Comparison of ENCODE assay signal across 28 mouse cellular contexts in the genomic region with DNA sequence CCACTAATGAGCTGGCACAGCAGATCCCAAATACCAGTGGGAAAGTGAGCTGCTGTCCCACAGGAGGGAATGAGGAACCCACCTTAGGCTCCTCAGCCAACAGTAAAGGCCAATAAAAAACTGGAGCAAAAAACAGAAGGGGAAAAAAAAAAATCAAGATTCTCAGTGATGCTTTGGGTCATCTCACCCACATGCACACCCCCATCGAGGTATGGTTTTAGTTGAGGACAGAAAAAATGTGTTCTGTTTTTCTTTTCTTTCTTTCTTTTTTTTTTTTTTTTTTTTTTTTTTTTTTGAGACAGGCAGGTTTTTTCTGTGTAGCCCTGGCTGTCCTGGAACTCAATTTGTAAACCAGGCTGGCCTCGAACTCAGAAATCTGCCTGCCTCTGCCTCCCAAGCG. TPM values are rescaled to one million over a fixed set of nuclear protein-coding genes. Genes with fewer than 3 reads are reported as not detected.
"Had no signal": no experiment of that assay in that cellular context is flagged by ENCODE, and none has a peak within 500 bp of the region (broad histone marks: within the 10 kb centered on the region; RNA-seq: fewer than 3 reads in every experiment).

No protein-coding gene starts in this region.

- ATAC-seq: hindbrain, postnatal 0 days had no signal

- H3K4me2 ChIP-seq: heart, embryonic 12.5 days; hindbrain, embryonic 12.5 days; hindbrain, embryonic 15.5 days; kidney, embryonic 15.5 days; limb, embryonic 15.5 days had no signal

- H3K27ac ChIP-seq: gastrocnemius, adult 2 months; heart, adult 2 months; hindbrain, embryonic 10.5 days; hindbrain, embryonic 12.5 days; hindbrain, embryonic 15.5 days; hindbrain, postnatal 0 days; kidney, embryonic 15.5 days; limb, embryonic 13.5 days; limb, embryonic 15.5 days; liver, embryonic 14.5 days had no signal

- H3K27me3 ChIP-seq: heart, embryonic 12.5 days; hindbrain, embryonic 12.5 days; hindbrain, embryonic 15.5 days; kidney, embryonic 15.5 days; limb, embryonic 13.5 days; limb, embryonic 15.5 days; liver, embryonic 12.5 days had no signal

- DNase-seq: gastrocnemius, adult 2 months; gastrocnemius, postnatal 10 days; gastrocnemius, postnatal 25 days; heart, adult 2 months; heart, postnatal 10 days; heart, postnatal 4 days; kidney, adult 11 months; kidney, adult 2 months; kidney, adult 9 months; kidney, postnatal 14 days; kidney, postnatal 36 days; layer of hippocampus, adult 9-11 months; layer of hippocampus, postnatal 36 days; left cerebral cortex, postnatal 4 days had no signal

- H3K4me1 ChIP-seq: heart, embryonic 12.5 days; hindbrain, embryonic 10.5 days; hindbrain, embryonic 12.5 days; hindbrain, embryonic 15.5 days; kidney, embryonic 15.5 days had no signal

- H3K9me3 ChIP-seq: hindbrain, embryonic 10.5 days; hindbrain, embryonic 12.5 days; hindbrain, embryonic 15.5 days; kidney, embryonic 15.5 days; limb, embryonic 13.5 days; limb, embryonic 15.5 days; liver, embryonic 12.5 days had no signal

- H3K9ac ChIP-seq: heart, embryonic 12.5 days; hindbrain, embryonic 12.5 days; hindbrain, embryonic 15.5 days; kidney, embryonic 15.5 days; limb, embryonic 13.5 days; limb, embryonic 15.5 days; liver, embryonic 12.5 days; liver, embryonic 14.5 days had no signal

- H3K36me3 ChIP-seq: heart, embryonic 12.5 days; hindbrain, embryonic 10.5 days; hindbrain, embryonic 12.5 days; hindbrain, embryonic 15.5 days; kidney, embryonic 15.5 days; limb, embryonic 13.5 days; limb, embryonic 15.5 days; liver, embryonic 12.5 days had no signal

- H3K4me3 ChIP-seq: heart, adult 2 months; heart, embryonic 12.5 days; hindbrain, embryonic 10.5 days; hindbrain, embryonic 12.5 days; hindbrain, embryonic 15.5 days; kidney, embryonic 15.5 days; limb, embryonic 13.5 days; limb, embryonic 15.5 days had no signal

RNA-seq across cellular contexts. Expression of a gene that starts 40.1 kb away (rescaled TPM):
- total RNA-seq: gastrocnemius, adult 2 months; gastrocnemius, postnatal 25 days; granulocyte monocyte progenitor cell, adult 5-6 weeks; heart, adult 2 months; heart, postnatal 25 days; liver, adult 2 months had no signal
- polyA plus RNA-seq: heart, adult 2 months; limb, embryonic 15.5 days; liver, adult 2 months; liver, embryonic 16.5 days had no signal
